Mouse (Mus musculus): ENCODE results near the gene Dennd4b.
"Not testable (repeated sequence)": the region's sequence is repeated elsewhere in the genome, so short reads cannot be mapped to it uniquely, and the experiment has no call there.

Dennd4b gene

GRCm38 (mm10) chr3:90253174-90253573 is 11.8 kb upstream of the Dennd4b start:
- not testable (repeated sequence) for DNase-seq (ENCODE audit: low spot score in 2 of 2)

DNA sequence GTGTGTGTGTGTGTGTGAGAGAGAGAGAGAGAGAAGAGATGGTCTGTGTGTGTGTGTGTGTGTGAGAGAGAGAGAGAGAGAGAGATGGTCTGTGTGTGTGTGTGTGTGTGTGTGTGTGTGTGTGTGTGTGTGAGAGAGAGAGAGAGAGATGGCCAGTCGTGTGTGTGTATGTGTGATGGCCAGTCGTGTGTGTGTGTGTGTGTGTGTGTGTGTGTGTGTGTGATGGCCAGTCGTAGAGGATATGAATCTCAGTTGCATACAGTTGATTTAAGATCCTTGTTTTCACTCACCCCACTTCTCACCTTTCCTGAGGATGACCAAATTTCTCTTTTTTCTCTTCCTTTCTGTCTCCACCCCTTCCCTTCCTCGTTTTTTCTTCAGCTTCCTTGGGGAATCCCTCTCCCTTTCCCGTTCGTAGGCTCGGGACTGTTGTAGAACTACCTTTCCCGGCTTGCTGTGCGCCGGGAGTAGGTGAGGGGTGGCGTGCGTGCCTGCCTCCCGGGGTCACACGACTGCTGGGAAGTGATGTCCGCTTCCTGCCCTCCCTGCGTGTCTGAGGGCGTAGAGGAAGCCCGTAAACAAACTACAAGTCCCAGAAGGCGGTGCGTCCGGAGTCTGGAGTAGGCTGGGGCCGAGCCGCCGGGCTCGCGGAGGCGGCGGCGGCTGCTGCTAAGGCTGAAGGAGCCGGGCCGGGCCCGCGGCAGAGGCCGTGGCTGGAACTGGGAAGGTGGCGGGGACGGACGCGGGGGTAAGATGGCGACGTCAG is 11.1 kb upstream of the Dennd4b start, which contains the start of gene Crtc2:
Gene Crtc2 (plus strand): TSS at position 511 of the 766 bp plus-strand sequence.
- DNase-seq (ENCODE audit: low spot score in 2 of 2) = peak; percentile 89 to 96

DNA sequence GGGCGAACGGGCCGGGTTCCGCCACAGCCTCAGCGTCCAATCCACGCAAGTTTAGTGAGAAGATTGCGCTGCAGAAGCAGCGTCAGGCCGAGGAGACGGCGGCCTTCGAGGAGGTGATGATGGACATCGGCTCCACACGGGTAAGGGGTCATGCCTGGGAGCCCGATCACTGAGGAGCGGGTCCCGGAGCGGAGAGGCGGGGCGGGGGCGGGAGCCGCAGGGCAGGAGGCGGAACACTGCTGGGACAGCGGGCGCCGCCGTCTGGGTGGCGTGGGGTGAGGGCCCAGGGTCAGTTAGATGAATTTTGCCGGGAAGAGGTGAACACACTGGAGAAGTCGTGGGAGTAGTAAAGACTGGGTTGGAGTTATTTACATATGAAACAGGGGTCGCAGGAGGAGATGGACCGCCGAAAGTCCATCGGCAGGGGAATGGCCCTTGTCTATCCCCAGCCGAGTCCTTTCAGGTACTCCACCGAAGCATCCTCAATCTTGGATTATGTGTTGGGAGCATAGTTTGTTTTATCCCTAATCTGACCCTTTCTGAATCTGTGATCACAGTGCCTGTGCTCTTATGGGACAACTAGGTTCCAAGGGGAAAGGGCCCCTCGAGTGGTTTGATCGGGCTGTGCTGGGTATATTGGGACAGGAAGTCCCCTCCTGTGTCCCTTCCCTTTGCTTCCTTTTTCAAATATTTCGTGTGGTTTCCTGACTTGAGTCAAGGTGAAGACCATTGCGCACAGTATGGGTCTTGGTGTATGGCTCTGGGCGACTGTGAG is 10.4 kb upstream of the Dennd4b start:
- DNase-seq (ENCODE audit: low spot score in 2 of 2) = peak in 1 of 2 experiments; percentile 35

DNA sequence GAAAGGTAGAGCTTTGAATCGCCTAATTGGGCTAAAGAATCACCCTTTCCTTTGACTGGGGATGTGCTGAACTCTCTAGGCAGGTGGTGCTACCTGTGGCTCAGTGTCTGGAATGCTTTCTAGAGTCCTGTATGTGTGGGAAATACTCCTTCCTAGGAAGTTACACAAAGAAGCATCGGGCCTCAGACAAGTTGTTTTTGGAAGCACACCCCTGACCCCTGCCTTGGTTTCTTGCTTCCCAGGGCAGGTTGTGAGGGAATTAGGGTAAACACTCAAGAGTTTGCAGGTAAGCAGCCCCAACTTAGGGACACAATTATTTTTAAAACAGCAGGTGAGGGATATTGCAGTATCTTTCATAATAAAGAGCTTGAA is 9.8 kb upstream of the Dennd4b start:
- DNase-seq (ENCODE audit: low spot score in 2 of 2) = no peak

DNA sequence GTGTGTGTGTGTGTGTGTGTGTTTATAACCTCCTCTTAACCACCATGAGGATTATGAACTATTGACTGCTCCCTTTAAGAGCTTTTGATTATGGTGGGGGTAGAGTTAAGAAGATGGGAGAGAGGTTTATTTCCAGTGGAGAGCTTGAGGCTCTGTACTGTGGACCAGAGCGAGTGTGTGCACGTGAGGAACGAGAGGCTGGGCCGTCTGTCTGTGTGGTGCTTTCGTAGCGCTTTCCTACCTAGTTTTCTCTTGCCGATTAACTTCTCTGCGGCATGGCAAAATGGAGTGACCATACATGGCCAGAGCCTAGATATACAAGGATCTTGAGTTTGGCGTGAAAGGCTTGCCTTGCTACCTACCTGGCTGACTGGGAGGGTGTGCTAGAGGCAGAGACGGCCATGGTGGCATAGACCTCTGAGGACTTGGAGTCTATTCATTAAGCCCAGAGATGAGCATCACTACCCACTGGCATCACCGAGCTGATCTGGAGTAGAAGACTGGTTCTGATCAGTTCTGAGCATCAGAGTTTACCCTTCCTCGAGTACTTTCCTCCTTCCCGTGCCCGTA is 9.1 kb upstream of the Dennd4b start:
- no peak for DNase-seq (ENCODE audit: low spot score in 2 of 2)

DNA sequence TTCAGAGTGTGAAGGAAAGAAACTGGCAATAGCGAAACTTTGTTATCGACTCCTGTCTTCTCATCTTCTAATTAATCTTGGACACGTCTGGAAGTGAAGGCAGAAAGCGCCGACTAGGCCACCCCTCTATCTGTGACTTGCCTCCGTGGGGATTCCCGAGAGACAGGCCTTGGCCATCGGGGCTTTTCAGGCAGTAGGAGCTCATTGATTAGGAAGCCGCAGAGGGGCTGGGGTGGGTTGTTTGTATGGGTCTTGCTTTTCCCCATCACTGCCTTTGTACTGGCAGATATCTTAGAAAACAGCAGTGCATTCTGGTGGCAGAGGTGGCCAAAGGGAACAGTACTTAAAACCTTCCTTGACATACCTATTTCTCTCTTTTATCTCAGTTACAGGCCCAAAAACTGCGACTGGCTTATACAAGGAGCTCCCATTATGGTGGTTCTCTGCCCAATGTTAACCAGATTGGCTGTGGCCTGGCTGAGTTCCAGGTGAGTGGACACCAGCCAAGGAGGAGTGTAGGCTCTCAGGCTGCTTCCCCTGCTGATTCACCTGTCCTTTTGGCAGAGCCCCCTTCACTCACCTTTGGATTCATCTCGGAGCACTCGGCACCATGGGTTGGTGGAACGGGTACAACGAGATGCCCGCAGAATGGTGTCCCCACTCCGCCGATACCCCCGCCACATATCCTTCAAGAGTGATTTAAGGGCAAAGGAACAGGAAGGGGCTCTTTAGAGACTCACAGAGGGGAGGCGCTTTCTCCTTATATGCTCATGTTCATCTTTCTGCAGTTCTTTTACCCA is 8.1 kb upstream of the Dennd4b start:
- DNase-seq (ENCODE audit: low spot score in 2 of 2) = no peak

DNA sequence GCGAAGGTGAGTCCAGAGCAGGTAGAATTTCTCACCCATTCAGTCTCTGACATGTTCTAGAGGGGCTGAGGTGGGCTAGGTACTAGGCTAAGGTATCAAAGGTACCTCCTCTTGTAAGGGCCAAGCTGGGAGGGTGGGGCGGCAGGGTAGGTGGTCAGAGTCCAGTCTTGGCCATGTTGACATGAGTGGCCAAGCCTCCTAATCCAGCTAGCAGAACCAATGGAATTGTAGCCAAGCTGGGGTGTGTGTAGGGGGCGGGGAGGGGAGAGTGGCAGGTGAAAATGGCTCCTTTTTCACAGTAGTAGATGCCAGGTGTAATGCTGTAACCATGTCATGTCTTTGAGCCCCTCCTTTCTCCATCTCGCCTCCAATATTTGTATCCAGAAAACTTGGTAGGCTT is 6.5 kb upstream of the Dennd4b start:
- no peak for DNase-seq (ENCODE audit: low spot score in 2 of 2)

DNA sequence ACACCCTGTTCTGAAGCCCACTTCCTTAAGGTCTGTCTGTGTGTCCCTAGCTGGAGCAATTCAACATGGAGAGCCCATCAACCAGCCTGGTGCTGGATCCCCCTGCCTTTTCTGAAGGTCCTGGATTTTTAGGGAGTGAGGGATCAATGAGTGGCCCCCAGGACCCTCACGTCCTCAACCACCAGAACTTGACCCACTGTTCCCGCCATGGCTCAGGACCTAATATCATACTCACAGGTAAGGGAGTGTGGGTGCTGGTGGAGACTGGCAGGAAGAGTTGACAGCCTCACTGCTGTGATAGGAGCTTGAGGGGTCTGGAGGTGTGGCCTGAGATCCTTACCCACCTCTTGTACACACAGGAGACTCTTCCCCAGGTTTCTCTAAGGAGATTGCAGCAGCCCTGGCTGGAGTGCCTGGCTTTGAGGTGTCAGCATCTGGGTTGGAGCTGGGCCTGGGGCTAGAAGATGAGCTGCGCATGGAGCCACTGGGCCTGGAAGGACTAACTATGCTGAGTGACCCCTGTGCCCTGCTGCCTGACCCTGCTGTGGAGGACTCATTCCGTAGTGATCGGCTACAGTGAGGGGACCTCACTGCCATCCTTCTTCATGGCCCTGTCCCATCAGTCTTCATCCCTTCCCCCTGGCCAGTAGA is 1.7 kb upstream of the Dennd4b start:
- DNase-seq (ENCODE audit: low spot score in 2 of 2) = no peak

DNA sequence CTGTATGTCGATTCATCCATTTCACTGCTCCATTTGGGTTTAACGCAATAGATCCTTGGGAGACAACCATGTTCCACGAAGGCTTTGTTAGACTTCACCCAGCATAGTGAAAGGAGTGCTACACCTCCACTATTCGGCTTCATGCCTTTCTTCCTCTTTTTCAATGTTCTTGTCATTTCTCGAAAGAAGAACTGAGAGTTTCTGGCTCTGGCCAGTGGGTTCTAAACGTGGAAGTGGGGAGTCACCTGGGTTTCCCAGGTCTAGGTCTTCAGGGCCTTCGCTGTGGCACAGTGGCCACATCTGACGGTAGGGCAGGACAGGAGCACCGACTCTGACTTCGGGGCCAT is 325 bp upstream of the Dennd4b start:
- no peak for DNase-seq (ENCODE audit: low spot score in 2 of 2)

DNA sequence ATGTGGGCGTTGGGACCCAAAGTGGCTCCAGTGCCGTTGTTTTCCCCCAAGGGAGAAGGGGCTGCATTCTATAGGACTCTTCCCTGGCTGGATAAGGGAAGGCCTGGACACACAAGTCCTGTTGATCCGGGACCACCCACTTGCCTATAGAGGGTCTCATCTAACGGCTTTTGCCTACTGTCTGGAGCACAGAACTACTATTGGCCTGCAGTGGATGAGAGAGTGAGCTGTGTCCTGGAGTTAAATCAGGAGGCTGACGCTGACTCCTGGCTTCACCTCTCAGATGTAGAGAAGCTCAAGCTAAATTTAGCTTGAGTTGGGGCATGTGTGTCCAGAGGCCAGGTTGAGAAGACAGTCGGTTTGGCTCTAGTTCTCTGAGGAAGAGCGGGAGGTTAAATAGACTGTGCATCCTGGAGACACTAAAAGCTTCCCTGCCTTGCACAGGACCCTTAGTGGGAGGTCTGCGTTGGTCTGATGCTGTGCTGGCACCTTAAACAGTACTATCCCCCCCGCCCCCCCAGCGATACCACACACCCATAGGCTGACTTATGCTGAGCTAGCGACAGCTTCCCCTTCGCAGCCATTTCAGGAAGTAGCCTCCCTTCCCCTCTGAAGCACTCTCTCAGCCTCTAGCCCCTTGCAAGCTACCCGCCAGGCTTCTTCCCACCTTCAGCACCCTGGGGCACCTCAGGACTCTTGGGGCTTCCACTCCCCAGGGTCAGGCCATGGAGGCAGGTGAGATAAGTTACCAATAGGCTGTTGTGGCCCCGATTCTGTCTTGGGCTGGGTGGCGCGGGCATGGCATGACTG is 1.2 kb downstream of the Dennd4b start:
- DNase-seq (ENCODE audit: low spot score in 2 of 2) = no peak

DNA sequence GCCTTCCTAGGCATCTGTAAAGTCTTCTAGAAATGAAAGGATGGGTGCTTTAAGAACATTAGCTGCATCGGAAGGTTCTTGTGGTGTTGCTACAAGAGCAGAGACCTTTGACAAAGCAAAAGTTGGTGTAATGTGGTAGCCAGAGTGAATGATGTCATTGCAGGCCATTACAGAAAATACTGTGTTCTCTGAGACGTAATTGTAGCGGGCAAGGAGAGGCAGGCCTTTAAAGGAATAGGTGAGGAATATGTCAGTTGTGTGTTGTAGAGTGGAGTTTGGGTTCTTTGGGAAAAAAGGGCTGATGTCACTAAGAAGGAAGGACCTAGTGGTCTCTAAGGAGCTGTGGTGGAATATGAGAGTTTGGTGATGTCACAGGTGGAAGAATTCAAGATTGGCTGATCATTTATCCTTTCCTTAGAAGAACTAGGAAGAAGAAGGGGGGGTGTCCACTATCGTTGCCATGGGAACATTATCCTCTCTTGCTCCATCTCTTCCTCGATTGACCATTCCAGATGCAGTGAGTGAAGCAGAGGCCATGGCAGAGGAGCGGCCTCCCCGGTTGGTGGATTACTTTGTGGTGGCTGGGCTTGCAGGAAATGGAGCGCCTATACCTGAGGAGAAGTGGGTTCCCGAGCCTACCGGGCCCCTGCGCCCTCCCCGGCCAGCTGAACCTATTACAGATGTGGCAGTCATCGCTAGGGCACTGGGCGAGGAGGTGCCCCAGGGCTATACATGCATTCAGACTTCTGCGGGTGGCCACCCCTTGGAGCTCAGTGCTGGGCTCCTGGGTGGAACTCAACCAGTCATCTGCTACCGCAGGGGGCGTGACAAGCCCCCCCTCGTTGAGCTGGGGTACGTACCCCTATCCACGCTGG is 2.2 kb downstream of the Dennd4b start:
- DNase-seq (ENCODE audit: low spot score in 2 of 2) = no peak

DNA sequence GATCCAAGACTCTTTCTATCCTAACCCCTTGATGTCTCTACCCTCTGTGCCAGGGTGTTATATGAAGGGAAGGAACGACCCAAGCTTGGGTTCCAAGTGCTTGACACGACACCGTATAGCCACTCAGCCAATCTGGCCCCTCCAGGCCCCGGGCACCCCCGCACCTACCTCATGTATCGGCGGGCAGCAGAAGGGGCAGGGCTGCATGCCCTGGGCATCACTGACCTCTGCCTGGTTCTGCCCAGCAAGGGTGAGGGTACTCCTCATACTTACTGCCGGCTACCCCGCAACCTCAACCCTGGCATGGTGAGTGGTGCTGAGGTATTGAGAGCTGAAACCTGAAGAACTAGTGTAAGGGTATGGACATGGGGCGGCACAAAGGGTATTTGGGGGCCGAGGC is 3.2 kb downstream of the Dennd4b start:
- no peak for DNase-seq (ENCODE audit: low spot score in 2 of 2)

- no peak for DNase-seq (ENCODE audit: low spot score in 2 of 2)
Observed at GRCm38 (mm10) chr3:90268971-90269370, 4.0 kb downstream of the Dennd4b start.

- DNase-seq (ENCODE audit: low spot score in 2 of 2) = no peak
Observed at GRCm38 (mm10) chr3:90270784-90271183, 5.8 kb downstream of the Dennd4b start.

DNA sequence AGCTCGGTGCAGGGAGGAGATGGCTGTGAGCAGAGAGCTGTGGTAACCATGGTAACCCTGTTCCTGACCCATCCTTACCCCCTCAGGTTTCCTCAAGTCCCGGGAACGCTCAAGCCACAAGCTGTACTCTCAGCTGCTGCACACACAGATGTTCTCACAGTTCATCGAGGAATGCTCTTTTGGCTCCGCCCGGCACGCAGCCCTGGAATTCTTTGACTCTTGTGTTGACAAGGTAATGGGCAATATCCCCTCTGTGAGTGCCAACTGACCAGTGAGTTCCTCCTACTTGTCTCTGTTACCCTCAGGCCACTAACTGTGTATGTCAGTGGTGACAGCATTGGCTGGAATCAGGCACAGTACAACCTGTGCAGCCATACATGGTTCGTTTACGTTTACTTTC is 7.2 kb downstream of the Dennd4b start:
- DNase-seq (ENCODE audit: low spot score in 2 of 2) = no peak

GRCm38 (mm10) chr3:90273855-90274254 is 8.9 kb downstream of the Dennd4b start:
- no peak for DNase-seq (ENCODE audit: low spot score in 2 of 2)

DNA sequence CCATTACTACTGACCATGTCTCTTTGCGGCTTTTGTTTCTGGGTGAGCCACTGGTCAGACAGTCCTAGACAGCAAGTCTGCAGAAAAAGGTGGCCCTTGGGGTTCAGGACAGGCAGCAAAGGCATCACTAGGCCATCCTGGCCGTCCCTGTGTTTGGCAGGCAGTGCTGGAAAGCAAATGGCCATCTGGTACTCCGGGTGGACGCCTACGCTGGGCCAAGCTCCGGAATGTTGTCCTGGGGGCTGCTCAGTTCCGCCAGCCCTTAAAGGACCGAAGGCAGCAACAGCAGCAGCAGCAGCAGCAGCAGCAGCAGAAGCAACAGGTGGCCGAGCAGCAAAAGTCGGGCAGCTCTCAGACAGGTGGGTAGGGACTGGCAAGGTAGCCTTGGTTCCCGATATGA is 10.3 kb downstream of the Dennd4b start:
- no peak for DNase-seq (ENCODE audit: low spot score in 2 of 2)

- DNase-seq (ENCODE audit: low spot score in 2 of 2) = no peak
Observed at GRCm38 (mm10) chr3:90276858-90277257, 11.9 kb downstream of the Dennd4b start.

DNA sequence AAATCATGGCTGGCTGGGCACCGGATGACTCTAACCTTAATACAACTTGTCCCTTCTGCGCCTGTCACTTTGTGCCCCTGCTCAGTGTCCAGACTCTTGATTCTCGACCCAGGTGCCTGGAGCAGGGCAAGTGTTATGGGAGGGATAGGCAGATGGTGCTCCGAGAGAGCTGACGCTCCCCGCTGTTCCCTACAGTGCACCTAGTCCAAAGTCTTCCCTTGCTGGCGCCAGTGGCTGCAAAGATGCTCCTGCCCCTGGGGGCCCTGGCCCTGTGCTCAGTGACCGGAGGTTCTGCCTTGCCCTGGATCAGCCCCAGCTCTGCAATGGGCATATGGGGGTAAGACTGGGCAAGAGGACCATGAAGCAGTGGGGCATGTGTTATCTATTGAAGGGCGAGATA is 12.8 kb downstream of the Dennd4b start:
- DNase-seq (ENCODE audit: low spot score in 2 of 2) = no peak

DNA sequence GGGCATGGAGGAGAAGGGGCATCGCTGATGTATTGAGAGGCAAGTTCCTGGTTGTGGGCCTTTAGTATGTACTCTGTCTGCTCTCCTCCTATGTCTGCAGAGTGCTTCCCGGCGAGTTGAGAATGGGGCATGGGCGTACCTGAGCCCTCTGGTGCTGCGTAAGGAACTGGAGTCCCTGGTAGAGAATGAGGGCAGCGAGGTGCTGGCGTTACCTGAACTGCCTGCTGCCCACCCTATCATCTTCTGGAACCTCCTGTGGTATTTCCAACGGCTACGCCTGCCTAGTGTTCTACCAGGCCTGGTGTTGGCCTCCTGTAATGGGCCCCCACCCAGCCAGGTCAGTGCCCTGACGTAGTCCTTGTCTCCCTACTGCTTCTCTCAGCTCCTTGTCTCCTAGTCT is 13.2 kb downstream of the Dennd4b start:
- DNase-seq (ENCODE audit: low spot score in 2 of 2) = no peak

All from urinary bladder, postnatal 36 days (tissue).